21 mouse cellular contexts compared by ENCODE assay signal in genomic region chr10:92615684-92616379, GRCm38 (mm10).
DNase-seq lines count a peak whose midpoint lies in the region; ATAC-seq and TF ChIP-seq lines count a peak whose summit lies in the region.
"Had no signal": no experiment of that assay in that cellular context is flagged by ENCODE, and none has a peak within 500 bp of the region (broad histone marks: within the 10 kb centered on the region; RNA-seq: fewer than 3 reads in every experiment).

No protein-coding gene starts in this region.

- no peak overlapping the region for H3K4me3 ChIP-seq in forebrain, embryonic 14.5 days (ENCODE audit: low read depth, low read length)
- no peak overlapping the region for H3K4me3 ChIP-seq in forebrain, embryonic 13.5 days
- no peak overlapping the region for H3K4me3 ChIP-seq in forebrain, postnatal 0 days (ENCODE audit: low read depth, low read length)
- no peak overlapping the region for H3K4me3 ChIP-seq in forebrain, embryonic 12.5 days (replicated peaks)
- no peak overlapping the region for H3K4me3 ChIP-seq in midbrain, embryonic 11.5 days (ENCODE audit: low read depth, low read length)
- no peak overlapping the region for H3K4me3 ChIP-seq in midbrain, embryonic 15.5 days
- H3K4me3 ChIP-seq: embryonic facial prominence, embryonic 13.5 days had no signal

- no peak overlapping the region for H3K27ac ChIP-seq in forebrain, embryonic 14.5 days (ENCODE audit: low read depth, low read length)
- no peak overlapping the region for H3K27ac ChIP-seq in forebrain, embryonic 13.5 days
- no peak overlapping the region for H3K27ac ChIP-seq in forebrain, postnatal 0 days (ENCODE audit: low read depth, low read length)
- H3K27ac ChIP-seq in forebrain, embryonic 12.5 days, result no peak overlapping the region
- H3K27ac ChIP-seq in midbrain, embryonic 11.5 days (ENCODE audit: low read depth, low read length), result no peak overlapping the region
- no peak overlapping the region for H3K27ac ChIP-seq in midbrain, embryonic 15.5 days
- H3K27ac ChIP-seq: embryonic facial prominence, embryonic 13.5 days had no signal

- 0 out of 2 replicates have a peak, but pooled peaks cover 4% of the 10 kb centered on the region for H3K27me3 ChIP-seq in forebrain, embryonic 14.5 days (replicated peaks; ENCODE audit: control insufficient read depth, insufficient read depth, low read length)
- H3K27me3 ChIP-seq in forebrain, embryonic 13.5 days, result no peaks in the 10 kb centered on the region
- H3K27me3 ChIP-seq in forebrain, postnatal 0 days (ENCODE audit: insufficient read depth, low read length), result no peaks in the 10 kb centered on the region
- H3K27me3 ChIP-seq in forebrain, embryonic 12.5 days, result no peaks in the 10 kb centered on the region
- H3K27me3 ChIP-seq in midbrain, embryonic 11.5 days (ENCODE audit: control insufficient read depth, insufficient read depth, low read length), result no peaks in the 10 kb centered on the region
- H3K27me3 ChIP-seq in midbrain, embryonic 15.5 days (replicated peaks), result no peaks in the 10 kb centered on the region
- H3K27me3 ChIP-seq: CH12.LX; embryonic facial prominence, embryonic 13.5 days; Patski had no signal

- DNase-seq in forebrain, embryonic 14.5 days (ENCODE audit: low spot score), result peak; percentile 40
- DNase-seq in forebrain, postnatal 0 days, result peak; percentile 55
- DNase-seq in midbrain, embryonic 11.5 days (ENCODE audit: low spot score, missing footprints), result peak; percentile 45
- peak; percentile 42 for DNase-seq in brain, embryonic 14.5 days (ENCODE audit: low read depth)
- DNase-seq in heart, postnatal 4 days, result no peak
- DNase-seq: adrenal gland, adult 8-10 months; adrenal gland, postnatal 14 days; adrenal gland, postnatal 36 days; cerebellum, adult 11-12 months; cerebellum, adult 2 months; cerebellum, adult 9-10 months; cerebellum, postnatal 10 days; cerebellum, postnatal 25 days had no signal

- no peak overlapping the region for H3K9ac ChIP-seq in forebrain, embryonic 14.5 days (ENCODE audit: low read length)
- H3K9ac ChIP-seq in forebrain, embryonic 13.5 days, result no peak overlapping the region
- no peak overlapping the region for H3K9ac ChIP-seq in forebrain, postnatal 0 days
- H3K9ac ChIP-seq in forebrain, embryonic 12.5 days, result no peak overlapping the region
- no peak overlapping the region for H3K9ac ChIP-seq in midbrain, embryonic 11.5 days (ENCODE audit: low read length)
- H3K9ac ChIP-seq in midbrain, embryonic 15.5 days, result no peak overlapping the region
- H3K9ac ChIP-seq: embryonic facial prominence, embryonic 13.5 days had no signal

- H3K36me3 ChIP-seq in forebrain, embryonic 14.5 days (ENCODE audit: control insufficient read depth, insufficient read depth, low read length), result no peaks in the 10 kb centered on the region
- no peaks in the 10 kb centered on the region for H3K36me3 ChIP-seq in forebrain, embryonic 13.5 days (ENCODE audit: poor library complexity, severe bottlenecking)
- no peaks in the 10 kb centered on the region for H3K36me3 ChIP-seq in forebrain, postnatal 0 days (ENCODE audit: insufficient read depth)
- H3K36me3 ChIP-seq in forebrain, embryonic 12.5 days (replicated peaks), result no peaks in the 10 kb centered on the region
- H3K36me3 ChIP-seq in midbrain, embryonic 11.5 days (ENCODE audit: control insufficient read depth, insufficient read depth, low read length), result no peaks in the 10 kb centered on the region
- H3K36me3 ChIP-seq in midbrain, embryonic 15.5 days (replicated peaks), result no peaks in the 10 kb centered on the region
- H3K36me3 ChIP-seq: embryonic facial prominence, embryonic 13.5 days; G1E had no signal

- no peaks in the 10 kb centered on the region for H3K9me3 ChIP-seq in forebrain, embryonic 14.5 days (replicated peaks; ENCODE audit: control insufficient read depth, low read length)
- H3K9me3 ChIP-seq in forebrain, embryonic 13.5 days (replicated peaks), result no peaks in the 10 kb centered on the region
- no peaks in the 10 kb centered on the region for H3K9me3 ChIP-seq in forebrain, postnatal 0 days (ENCODE audit: low read length)
- H3K9me3 ChIP-seq in forebrain, embryonic 12.5 days, result no peaks in the 10 kb centered on the region
- H3K9me3 ChIP-seq in midbrain, embryonic 11.5 days (ENCODE audit: control insufficient read depth, low read length), result no peaks in the 10 kb centered on the region
- no peaks in the 10 kb centered on the region for H3K9me3 ChIP-seq in midbrain, embryonic 15.5 days
- H3K9me3 ChIP-seq: embryonic facial prominence, embryonic 13.5 days; G1E had no signal

- no peak for TF ChIP-seq POLR2A in brain, embryonic 14.5 days (IDR thresholded peaks at IDR 0.05; ENCODE audit: borderline replicate concordance, extremely low read depth, insufficient read depth, insufficient read length, poor library complexity, severe bottlenecking)

- 88% methylated on average over 5 of the region's 5 CpGs for WGBS in forebrain, embryonic 14.5 days
- WGBS in forebrain, embryonic 13.5 days, result 86% methylated on average over 5 of the region's 5 CpGs
- 63% methylated on average over 4 of the region's 5 CpGs for WGBS in forebrain, postnatal 0 days
- 88% methylated on average over 5 of the region's 5 CpGs for WGBS in forebrain, embryonic 12.5 days
- 86% methylated on average over 4 of the region's 5 CpGs for WGBS in midbrain, embryonic 11.5 days
- WGBS in midbrain, embryonic 15.5 days, result 83% methylated on average over 5 of the region's 5 CpGs

- H3K4me2 ChIP-seq in forebrain, embryonic 14.5 days (ENCODE audit: low read length), result no peak overlapping the region
- no peak overlapping the region for H3K4me2 ChIP-seq in forebrain, embryonic 13.5 days
- no peak overlapping the region for H3K4me2 ChIP-seq in forebrain, postnatal 0 days (ENCODE audit: low read depth)
- no peak overlapping the region for H3K4me2 ChIP-seq in forebrain, embryonic 12.5 days
- H3K4me2 ChIP-seq in midbrain, embryonic 11.5 days, result no peak overlapping the region
- H3K4me2 ChIP-seq in midbrain, embryonic 15.5 days, result no peak overlapping the region
- H3K4me2 ChIP-seq: embryonic facial prominence, embryonic 13.5 days had no signal

- no peak for TF ChIP-seq CTCF in forebrain, postnatal 0 days (IDR thresholded peaks at IDR 0.05; ENCODE audit: low read depth)
- TF ChIP-seq CTCF in brain, embryonic 14.5 days (IDR thresholded peaks at IDR 0.05; ENCODE audit: borderline replicate concordance, extremely low read depth, insufficient read depth, insufficient read length), result no peak

- ATAC-seq in forebrain, embryonic 14.5 days, result no peak
- ATAC-seq in forebrain, embryonic 13.5 days, result no peak
- peak; percentile 78 for ATAC-seq in forebrain, postnatal 0 days
- ATAC-seq in forebrain, embryonic 12.5 days (ENCODE audit: low FRiP score), result no peak
- ATAC-seq in midbrain, embryonic 11.5 days (ENCODE audit: low FRiP score), result no peak
- ATAC-seq in midbrain, embryonic 15.5 days (replicated peaks), result no peak
- ATAC-seq: activated CD4-positive, CD25-positive, alpha-beta regulatory T cell, adult 4 months; Patski had no signal

- H3K4me1 ChIP-seq in forebrain, embryonic 14.5 days (ENCODE audit: control insufficient read depth, insufficient read depth, low read length), result no peaks in the 10 kb centered on the region
- peaks cover 4% of the 10 kb centered on the region; the same call in 1 of the 2 replicates for H3K4me1 ChIP-seq in forebrain, embryonic 13.5 days
- H3K4me1 ChIP-seq in forebrain, postnatal 0 days (ENCODE audit: insufficient read depth), result no peaks in the 10 kb centered on the region
- no peaks in the 10 kb centered on the region for H3K4me1 ChIP-seq in forebrain, embryonic 12.5 days
- H3K4me1 ChIP-seq in midbrain, embryonic 11.5 days (ENCODE audit: control insufficient read depth, insufficient read depth, low read length), result no peaks in the 10 kb centered on the region
- H3K4me1 ChIP-seq in midbrain, embryonic 15.5 days, result no peaks in the 10 kb centered on the region
- H3K4me1 ChIP-seq: embryonic facial prominence, embryonic 13.5 days had no signal
